Comparison of ENCODE assay signal across 11 mouse cellular contexts in genomic region chr12:26534229-26535105, GRCm38 (mm10).
A peak's percentile ranks its signal among the peaks of the same experiment; 100 is the strongest.
DNase-seq lines count a peak whose midpoint lies in the region; ATAC-seq and TF ChIP-seq lines count a peak whose summit lies in the region.
"Had no signal": no experiment of that assay in that cellular context is flagged by ENCODE, and none has a peak within 500 bp of the region (broad histone marks: within the 10 kb centered on the region; RNA-seq: fewer than 3 reads in every experiment).

No protein-coding gene starts in this region.

- TF ChIP-seq CTCF in lung, postnatal 0 days (IDR thresholded peaks at IDR 0.05), result no peak

- WGBS in lung, embryonic 16.5 days, result 23% methylated on average over 9 of the region's 9 CpGs
- WGBS in lung, postnatal 0 days, result 25% methylated on average over 9 of the region's 9 CpGs
- 42% methylated on average over 9 of the region's 9 CpGs for WGBS in forebrain, embryonic 13.5 days
- WGBS in limb, embryonic 13.5 days, result 10% methylated on average over 9 of the region's 9 CpGs

- H3K9me3 ChIP-seq in lung, embryonic 16.5 days (ENCODE audit: control insufficient read depth, low read length), result no peaks in the 10 kb centered on the region
- H3K9me3 ChIP-seq in lung, postnatal 0 days (ENCODE audit: low read length), result no peaks in the 10 kb centered on the region
- no peaks in the 10 kb centered on the region for H3K9me3 ChIP-seq in forebrain, embryonic 13.5 days (replicated peaks)
- peaks cover 9% of the 10 kb centered on the region; the same call in 1 of the 2 replicates for H3K9me3 ChIP-seq in limb, embryonic 13.5 days

- H3K36me3 ChIP-seq in lung, embryonic 16.5 days (ENCODE audit: control insufficient read depth, insufficient read depth, low read length), result no peaks in the 10 kb centered on the region
- H3K36me3 ChIP-seq in lung, postnatal 0 days (ENCODE audit: insufficient read depth, low read length), result no peaks in the 10 kb centered on the region
- no peaks in the 10 kb centered on the region for H3K36me3 ChIP-seq in forebrain, embryonic 13.5 days (ENCODE audit: poor library complexity, severe bottlenecking)
- H3K36me3 ChIP-seq in limb, embryonic 13.5 days, result no peaks in the 10 kb centered on the region

- peaks cover 2% of the 10 kb centered on the region; the same call in 1 of the 2 replicates for H3K4me1 ChIP-seq in lung, embryonic 16.5 days (replicated peaks; ENCODE audit: control insufficient read depth, insufficient read depth, low read length)
- no peaks in the 10 kb centered on the region for H3K4me1 ChIP-seq in lung, postnatal 0 days (ENCODE audit: insufficient read depth, low read depth, low read length)
- H3K4me1 ChIP-seq in forebrain, embryonic 13.5 days, result peaks cover 24% of the 10 kb centered on the region
- H3K4me1 ChIP-seq in limb, embryonic 13.5 days, result peaks cover 27% of the 10 kb centered on the region

- H3K27ac ChIP-seq in lung, embryonic 16.5 days (ENCODE audit: low read length), result no peak overlapping the region
- no peak overlapping the region for H3K27ac ChIP-seq in lung, postnatal 0 days (ENCODE audit: low read length)
- peak overlapping the region; percentile 92 for H3K27ac ChIP-seq in forebrain, embryonic 13.5 days
- H3K27ac ChIP-seq in limb, embryonic 13.5 days, result peak overlapping the region; percentile 6; the same call in 1 of the 2 replicates

- DNase-seq in lung, postnatal 0 days (ENCODE audit: low spot score), result no peak
- DNase-seq in retina, embryonic 14.5 days (ENCODE audit: low spot score), result peak; percentile 73
- DNase-seq in spleen, adult 12 weeks (ENCODE audit: low spot score), result no peak
- no peak for DNase-seq in adrenal gland, postnatal 14 days
- DNase-seq: adrenal gland, postnatal 36 days; gastrocnemius, postnatal 36 days; liver had no signal

- no peak overlapping the region for H3K4me3 ChIP-seq in lung, embryonic 16.5 days (ENCODE audit: low read length)
- H3K4me3 ChIP-seq in lung, postnatal 0 days (ENCODE audit: low read depth, low read length), result no peak overlapping the region
- H3K4me3 ChIP-seq in forebrain, embryonic 13.5 days, result no peak overlapping the region
- H3K4me3 ChIP-seq in limb, embryonic 13.5 days, result no peak overlapping the region

- ATAC-seq in lung, embryonic 16.5 days (ENCODE audit: low read depth), result peak; percentile 34; the same call in 1 of the 2 replicates
- no peak for ATAC-seq in lung, postnatal 0 days
- ATAC-seq in forebrain, embryonic 13.5 days, result peak; percentile 70
- ATAC-seq in limb, embryonic 13.5 days (ENCODE audit: low FRiP score, low read depth), result no peak
- no peak for ATAC-seq in CD4-positive, CD25-positive, alpha-beta regulatory T cell, adult 4 months

- no peak for TF ChIP-seq EP300 in lung, postnatal 0 days (IDR thresholded peaks at IDR 0.05)

- no peak overlapping the region for H3K4me2 ChIP-seq in lung, embryonic 16.5 days (ENCODE audit: low read depth, low read length)
- H3K4me2 ChIP-seq in lung, postnatal 0 days (replicated peaks; ENCODE audit: low read depth, low read length), result no peak overlapping the region
- peak overlapping the region; percentile 31 for H3K4me2 ChIP-seq in forebrain, embryonic 13.5 days
- H3K4me2 ChIP-seq in limb, embryonic 13.5 days (replicated peaks), result peak overlapping the region; percentile 31; the same call in 1 of the 2 replicates

- H3K9ac ChIP-seq in lung, embryonic 16.5 days (ENCODE audit: low read length), result no peak overlapping the region
- H3K9ac ChIP-seq in lung, postnatal 0 days (replicated peaks; ENCODE audit: low read depth), result no peak overlapping the region
- peak overlapping the region; percentile 50 for H3K9ac ChIP-seq in forebrain, embryonic 13.5 days
- no peak overlapping the region for H3K9ac ChIP-seq in limb, embryonic 13.5 days

- H3K27me3 ChIP-seq in lung, embryonic 16.5 days (ENCODE audit: control insufficient read depth, insufficient read depth, low read depth, low read length), result no peaks in the 10 kb centered on the region
- no peaks in the 10 kb centered on the region for H3K27me3 ChIP-seq in lung, postnatal 0 days (replicated peaks; ENCODE audit: insufficient read depth, low read length)
- no peaks in the 10 kb centered on the region for H3K27me3 ChIP-seq in forebrain, embryonic 13.5 days
- no peaks in the 10 kb centered on the region; the same call in 1 of the 2 replicates for H3K27me3 ChIP-seq in limb, embryonic 13.5 days

Comparison
In these comparisons a context has a peak if more than half of its experiments do, and no peak if none do; other contexts are left out.
1. ATAC-seq: peak in lung, embryonic 16.5 days (single experiment) and forebrain, embryonic 13.5 days (single experiment); none in lung, postnatal 0 days (single experiment), limb, embryonic 13.5 days (single experiment) and CD4-positive, CD25-positive, alpha-beta regulatory T cell, adult 4 months (single experiment).
2. H3K27ac ChIP-seq: peak in forebrain, embryonic 13.5 days (single experiment) and limb, embryonic 13.5 days (single experiment); none in lung, embryonic 16.5 days (single experiment) and lung, postnatal 0 days (single experiment).
3. H3K4me2 ChIP-seq: peak in forebrain, embryonic 13.5 days (single experiment) and limb, embryonic 13.5 days (single experiment); none in lung, embryonic 16.5 days (single experiment) and lung, postnatal 0 days (single experiment).